Mouse (Mus musculus) retina, postnatal 1 day (tissue): ENCODE measurements around the gene Gm45021.

ENCODE experiments used
- DNase-seq: peaks from one replicate; pipeline ENCODE4 v3.0.0-alpha.2; 2012

The Gm45021 gene

GRCm38 (mm10) chr6:48573280-48573679 is 16.1 kb upstream of the Gm45021 start:
- DNase-seq, result no peak

DNA sequence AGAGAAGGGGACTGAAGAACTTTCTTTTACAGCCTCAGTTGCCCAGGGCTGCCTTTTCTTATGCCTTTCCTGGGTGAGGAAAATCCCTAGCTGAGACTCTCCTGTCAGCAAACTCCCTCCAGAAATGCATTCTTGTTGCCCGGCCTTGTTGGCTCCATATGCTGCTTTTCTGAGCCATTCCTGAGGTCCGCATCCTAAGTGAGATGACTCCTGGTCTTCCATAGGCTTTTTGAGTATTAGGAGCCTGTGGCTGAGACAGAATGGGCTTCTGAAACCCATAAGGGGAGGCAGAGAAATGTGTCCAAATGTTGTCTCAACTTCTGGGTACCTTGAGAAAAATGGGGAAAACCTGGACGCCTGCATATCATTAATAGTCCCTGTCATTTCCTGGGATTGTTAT is 15.4 kb upstream of the Gm45021 start:
- DNase-seq, result no peak

- DNase-seq, result no peak
These were observed 10.7 kb upstream of the Gm45021 start for GRCm38 (mm10) chr6:48578736-48579135.

DNA sequence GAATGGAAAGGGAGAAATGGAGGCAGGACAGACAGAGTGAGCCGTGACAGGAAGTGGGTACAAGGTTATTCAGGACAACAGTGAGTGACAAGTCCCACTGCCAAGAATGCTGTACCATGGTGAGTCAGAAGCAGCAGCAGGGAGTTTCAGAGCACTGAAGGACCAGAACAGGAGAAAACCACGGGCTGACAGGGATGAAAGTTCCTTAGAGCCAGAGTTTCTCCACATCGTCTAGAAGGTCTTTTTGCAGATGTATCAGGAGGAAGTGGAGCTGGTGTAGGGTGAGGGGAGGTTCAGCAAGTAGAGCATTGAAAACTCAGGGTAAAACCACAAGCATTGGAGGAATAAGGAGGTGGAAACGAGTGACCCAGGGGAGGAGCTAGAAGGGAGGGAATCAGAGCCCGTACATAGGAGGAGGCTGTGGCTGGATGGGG is 10.2 kb upstream of the Gm45021 start:
- no peak for DNase-seq

- no peak for DNase-seq
These were observed 8.2 kb upstream of the Gm45021 start for GRCm38 (mm10) chr6:48581257-48581656.

GRCm38 (mm10) chr6:48582037-48582436 is 7.4 kb upstream of the Gm45021 start:
- peak; percentile 75 for DNase-seq

DNA sequence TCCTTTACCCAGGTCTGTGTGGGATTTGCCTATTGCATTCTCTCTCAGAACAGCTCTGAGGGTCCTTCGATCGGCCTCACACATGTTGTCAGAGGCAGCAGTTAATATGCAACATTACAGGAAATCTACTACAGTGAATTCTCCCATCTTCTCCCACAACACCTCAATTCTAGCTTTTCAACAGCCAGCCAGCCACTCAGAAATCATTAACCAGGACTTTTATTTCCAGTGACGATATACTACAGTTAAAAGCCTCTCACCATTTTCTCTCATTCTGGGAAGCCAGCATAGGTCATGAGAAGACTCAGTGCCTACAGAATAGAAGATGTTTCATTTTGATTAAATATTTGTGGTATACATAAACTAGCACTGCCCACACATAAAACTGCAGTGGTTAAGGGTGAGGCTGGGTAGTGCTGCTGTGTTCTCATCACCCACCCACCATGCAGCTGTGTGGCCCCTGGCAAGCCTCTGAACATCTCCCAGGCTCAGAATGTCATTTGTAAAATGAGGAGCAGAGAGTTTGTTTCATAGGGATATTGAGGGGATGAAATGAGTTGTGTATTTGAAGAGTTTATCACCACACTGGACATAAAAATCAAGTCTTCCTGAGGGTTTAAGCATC is 1.9 kb downstream of the Gm45021 start:
- DNase-seq, result no peak

- DNase-seq, result no peak
These were observed 2.5 kb downstream of the Gm45021 start for GRCm38 (mm10) chr6:48591871-48592270.

DNA sequence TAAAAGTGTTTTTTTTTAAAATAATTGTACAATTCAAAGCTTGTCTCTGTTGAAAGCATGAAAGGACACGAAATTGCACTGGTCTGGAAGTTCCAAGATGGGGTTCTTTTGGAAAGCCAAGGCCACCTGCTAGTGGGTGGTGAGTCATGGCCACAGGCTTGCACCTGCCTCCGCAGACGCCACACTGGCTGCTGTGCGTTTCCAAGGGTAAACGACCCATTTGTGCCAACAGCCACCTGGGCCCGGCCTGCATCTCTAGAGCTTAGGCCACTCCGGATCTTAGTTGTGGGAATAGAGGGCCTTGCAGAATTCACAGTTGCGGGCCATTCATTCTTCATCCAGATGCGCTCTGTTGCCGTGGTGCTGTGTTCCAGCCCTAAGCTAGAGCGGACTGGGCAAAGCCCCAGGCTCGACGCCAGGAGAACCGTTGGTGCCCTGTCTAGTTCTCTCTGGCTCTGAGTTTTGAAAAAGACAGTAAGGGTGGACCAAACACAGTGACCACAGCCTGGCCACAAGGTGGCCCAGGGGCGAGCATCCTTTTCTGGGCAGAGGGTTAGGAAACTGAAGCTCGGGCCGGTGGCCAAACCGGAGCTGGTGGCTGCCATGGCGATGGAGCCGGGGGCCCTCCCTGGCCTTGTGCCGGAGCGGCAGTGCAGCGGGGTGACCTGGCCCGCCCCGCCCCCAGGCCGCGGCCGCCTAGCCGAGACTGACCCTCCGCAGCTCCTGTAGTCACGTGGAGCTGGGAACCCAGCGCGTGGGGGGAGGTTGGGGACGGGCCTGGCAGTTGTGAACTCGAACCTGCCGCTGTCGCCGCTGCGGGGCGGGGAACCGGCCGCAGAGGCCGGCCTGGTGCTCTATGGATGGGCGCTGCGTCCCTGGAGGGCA is 4.0 kb downstream of the Gm45021 start, which contains the start of the genes Repin1 and Gm44965:
Gene Repin1 (plus strand): TSS at position 726 of the 885 bp plus-strand sequence.
Gene Gm44965 (plus strand): TSS at position 784 of the 885 bp plus-strand sequence.
- peak; percentile 97 for DNase-seq

- DNase-seq, result peak; percentile 77
These were observed 4.8 kb downstream of the Gm45021 start for GRCm38 (mm10) chr6:48594043-48594738.

DNA sequence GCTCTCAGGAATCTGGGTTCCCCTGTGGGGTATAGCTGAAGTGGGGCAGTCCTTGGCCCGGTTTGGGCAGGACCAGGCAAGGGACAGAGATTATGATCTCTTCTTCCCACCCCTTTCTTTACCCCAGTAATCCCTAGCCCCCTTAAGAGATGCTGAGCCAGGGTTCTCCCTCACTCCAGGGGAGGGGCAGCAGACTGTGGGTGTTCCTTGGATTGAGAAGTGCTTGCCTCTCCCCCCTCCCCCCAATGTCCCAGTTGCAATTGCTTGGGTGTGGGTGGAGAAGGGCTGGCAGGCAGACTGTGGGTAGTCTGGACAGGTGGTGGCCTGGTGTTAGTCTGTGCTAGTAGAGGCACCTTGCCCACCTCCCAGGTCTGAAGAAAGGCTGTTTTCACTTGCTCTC is 5.9 kb downstream of the Gm45021 start:
- DNase-seq, result no peak

DNA sequence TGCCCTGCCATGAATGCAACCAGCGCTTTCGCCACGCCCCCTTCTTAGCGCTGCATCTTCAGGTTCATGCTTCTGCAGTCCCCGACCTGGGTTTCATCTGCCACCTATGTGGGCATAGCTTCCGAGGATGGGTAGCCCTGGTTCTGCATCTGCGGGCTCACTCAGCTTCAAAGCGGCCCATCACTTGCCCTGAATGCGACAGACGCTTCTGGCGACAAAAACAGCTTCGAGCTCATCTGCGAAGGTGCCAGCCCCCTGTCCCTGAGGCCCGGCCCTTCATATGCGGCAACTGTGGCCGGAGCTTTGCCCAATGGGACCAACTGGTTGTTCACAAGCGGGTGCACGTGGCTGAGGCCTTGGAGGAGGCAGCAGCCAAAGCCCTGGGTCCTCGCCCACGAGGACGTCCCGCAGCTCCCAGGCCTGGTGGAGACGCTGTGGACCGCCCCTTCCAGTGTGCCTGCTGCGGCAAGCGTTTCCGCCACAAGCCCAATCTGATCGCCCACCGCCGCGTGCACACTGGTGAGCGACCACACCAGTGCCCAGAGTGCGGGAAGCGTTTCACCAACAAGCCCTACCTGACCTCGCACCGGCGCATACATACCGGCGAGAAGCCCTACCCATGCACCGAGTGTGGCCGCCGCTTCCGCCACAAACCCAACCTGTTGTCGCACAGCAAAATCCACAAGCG is 7.3 kb downstream of the Gm45021 start:
- DNase-seq, result no peak

DNA sequence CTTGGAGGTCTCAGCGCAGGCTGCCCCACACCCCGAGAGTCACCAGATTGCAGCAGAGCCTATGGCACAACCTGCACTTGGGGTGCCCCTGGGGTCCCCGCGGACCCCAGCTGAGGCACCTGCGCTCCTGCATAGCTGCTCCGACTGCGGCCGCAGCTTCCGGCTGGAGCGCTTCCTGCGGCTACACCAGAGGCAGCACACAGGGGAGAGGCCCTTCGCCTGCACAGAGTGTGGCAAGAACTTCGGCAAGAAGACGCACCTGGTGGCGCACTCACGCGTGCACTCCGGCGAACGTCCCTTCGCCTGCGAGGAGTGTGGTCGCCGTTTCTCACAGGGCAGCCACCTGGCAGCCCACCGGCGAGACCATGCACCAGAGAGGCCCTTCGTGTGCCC is 7.8 kb downstream of the Gm45021 start:
- no peak for DNase-seq

GRCm38 (mm10) chr6:48600594-48600993 is 11.2 kb downstream of the Gm45021 start:
- DNase-seq, result no peak

GRCm38 (mm10) chr6:48601271-48602079 is 12.1 kb downstream of the Gm45021 start, which contains the start of gene Zfp775:
Zfp775 (plus strand) TSS chr6:48602063.
- DNase-seq, result peak; percentile 96

DNA sequence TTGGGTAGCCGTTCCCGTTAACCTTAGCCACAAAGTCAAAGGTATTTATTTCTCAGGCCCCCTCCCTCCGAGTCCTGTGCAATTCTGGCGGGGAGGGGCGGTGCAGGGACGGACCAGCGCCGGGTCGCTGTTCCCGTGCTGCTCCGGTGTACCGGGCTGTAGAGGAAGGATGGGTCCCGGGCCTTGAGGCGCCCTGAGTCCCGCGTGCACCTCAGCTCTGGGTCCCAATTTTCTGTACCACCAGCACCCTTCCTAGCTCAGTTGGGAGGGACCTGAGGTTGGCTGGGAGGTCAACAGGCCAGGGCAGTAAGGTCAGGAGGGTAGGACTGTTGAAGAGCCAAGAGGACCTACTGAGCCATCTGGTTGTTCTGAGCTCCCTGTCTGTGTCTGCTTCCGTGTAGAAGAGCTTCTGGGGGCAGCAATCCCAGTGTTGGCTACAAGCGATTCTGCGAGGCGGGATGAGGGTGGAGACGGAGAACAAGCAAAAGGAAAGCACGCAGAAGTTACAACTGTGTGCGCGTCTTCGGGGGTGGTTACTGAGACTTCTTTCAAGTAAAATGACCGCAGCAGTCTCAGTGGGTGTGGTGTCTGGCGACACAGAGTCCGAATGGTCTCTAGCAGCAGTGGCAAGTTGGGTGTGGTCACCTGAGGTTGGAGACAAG is 12.8 kb downstream of the Gm45021 start:
- DNase-seq, result no peak

DNA sequence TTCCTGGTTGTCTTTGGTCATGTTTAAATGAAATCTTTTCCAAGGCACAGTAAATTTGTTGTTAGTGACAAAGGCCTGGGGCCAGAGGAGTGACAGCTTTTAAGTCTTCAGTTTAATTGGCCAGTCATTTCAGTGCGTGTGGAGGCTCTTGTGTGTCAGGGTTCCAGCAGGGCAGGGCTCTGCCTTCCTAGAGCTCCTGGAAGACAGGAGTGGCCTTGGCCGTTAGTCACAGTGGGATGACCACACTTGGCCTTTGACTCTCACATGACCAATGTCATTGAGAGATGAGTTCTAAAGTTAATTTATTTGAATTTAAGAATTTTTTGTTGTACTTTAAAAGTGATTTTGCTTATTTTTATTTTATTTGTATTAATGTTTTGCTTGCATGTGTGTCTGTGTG is 18.7 kb downstream of the Gm45021 start:
- DNase-seq, result no peak

GRCm38 (mm10) chr6:48609512-48609911 is 20.1 kb downstream of the Gm45021 start:
- DNase-seq, result no peak

DNA sequence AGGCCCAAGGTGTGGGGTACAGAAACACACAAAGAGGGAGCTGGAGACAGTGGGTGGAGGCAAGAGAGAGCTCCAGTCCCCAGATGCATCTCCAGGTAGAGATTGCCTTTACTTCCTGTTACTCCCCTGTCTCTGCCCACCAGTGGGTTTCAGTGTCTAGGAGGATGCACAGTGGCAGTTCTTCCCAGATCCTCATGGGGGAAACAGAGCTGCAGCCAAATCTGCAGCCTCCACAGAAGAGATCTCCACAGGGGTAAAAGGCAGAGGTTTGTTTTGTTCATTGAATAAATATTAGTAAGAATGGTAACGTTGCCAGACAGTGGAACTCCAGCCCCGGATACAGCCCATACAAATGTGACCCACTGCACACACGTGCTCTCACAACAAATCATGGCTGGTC is 21.2 kb downstream of the Gm45021 start:
- DNase-seq, result no peak

GRCm38 (mm10) chr6:48613464-48613863 is 24.1 kb downstream of the Gm45021 start:
- DNase-seq, result no peak

- no peak for DNase-seq
These were observed 25.3 kb downstream of the Gm45021 start for GRCm38 (mm10) chr6:48614756-48615155.
